Mouse (Mus musculus) fat pad, adult 2 months (tissue): Measurements from ENCODE around the gene Zfp428.

Experiments used
- DNase-seq: peaks from one replicate; pipeline ENCODE4 v3.0.0-alpha.2; 2011; ENCODE audit warnings: low read depth, low spot score; ENCODE audit errors: extremely low read depth

Zfp428 gene

DNA sequence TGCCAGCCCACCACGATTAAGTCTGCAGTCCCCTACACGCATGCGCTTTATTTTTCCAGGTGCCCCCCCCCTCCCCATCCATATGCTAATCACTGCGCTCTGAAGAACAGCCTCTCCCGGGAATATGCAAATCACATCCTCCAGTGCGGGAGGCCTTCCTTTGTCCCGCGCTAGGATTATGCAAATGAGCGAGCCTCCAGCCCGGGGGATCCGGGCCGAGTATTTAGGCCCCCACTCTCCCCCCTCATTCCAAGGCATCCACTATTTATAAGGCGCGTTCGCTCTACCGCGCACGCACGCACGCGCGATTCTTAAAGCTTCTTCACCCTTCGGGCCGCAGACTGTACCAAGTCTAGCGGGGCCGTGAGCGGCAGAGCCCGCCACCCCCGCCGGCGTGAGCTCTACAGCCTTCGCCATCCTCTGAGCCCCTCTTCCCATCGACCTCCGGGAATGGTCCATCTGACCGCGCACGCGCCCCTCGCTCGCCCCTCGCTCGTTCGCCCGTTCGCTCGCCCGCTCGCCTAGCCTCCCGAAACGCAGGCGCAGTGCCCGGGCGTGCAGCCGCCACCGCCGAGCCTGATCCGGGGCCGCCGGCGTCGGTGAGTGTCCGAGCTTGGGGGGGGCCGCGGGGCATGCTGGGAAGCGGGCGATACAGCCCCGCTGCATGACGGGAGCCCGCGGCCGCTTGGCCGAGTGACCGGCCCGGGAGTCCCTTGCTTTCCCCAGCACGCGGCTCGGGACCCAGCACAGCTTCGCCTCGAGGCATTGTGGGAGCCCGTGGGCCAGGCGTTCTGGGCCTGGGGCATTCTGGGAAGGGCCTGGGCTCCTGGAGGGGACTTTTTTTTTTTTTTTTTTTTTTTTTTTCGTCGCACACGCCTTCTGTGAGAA lies at the start of gene Zfp428:
Zfp428 (plus strand) TSS at position 169 of the 888 bp plus-strand sequence.
- DNase-seq: no peak

DNA sequence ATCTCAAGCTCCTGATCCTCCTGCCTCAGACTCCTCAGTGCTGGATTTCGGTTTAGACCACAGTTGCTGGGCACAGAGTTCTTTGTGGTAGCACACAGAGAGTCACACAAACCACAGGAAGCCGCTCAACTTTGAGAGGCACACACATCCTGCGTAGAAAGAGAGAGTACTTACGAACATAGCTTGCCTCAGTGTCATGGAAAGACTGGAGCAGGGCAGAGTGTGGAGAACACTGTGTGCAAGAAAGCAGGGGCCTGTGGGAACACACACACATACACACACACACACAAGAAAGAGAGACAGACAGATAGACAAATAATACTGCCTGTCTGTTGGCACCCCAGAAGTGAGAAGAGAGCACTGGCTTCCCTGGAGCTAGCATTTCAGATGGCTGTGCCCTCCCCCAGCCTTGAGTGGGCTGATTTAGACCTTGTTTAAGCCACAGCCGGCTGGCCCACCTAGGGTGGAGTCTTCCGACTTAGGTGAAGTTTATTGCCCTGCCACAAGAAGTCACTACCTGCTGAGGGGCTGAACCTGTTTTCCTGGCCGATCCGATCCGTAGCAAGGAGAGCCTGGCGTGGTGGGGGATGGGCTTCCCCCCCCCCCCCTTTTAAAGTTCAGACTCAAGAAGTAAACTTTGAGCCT lies 49.0 kb upstream of the Zfp428 start:
- no peak for DNase-seq

DNA sequence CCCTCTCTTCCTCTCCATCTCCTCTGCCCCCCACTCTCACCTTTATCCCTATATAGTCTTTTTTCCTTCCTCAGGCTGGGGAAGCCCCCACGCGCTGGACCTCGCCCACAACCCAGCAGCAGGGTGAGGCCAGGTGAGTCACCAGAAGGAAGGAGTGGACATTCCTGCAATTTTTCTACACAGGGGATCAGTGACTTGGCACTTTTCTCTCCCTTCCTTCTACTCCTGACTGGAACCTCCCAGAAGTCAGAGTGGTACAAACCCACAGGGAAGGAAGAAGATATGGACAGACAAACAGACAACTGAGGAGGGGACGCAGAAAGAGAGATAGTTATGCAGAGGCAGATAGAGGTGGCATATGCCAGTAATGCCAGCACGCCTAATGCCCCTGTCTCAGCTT lies 47.4 kb upstream of the Zfp428 start:
- DNase-seq: no peak

DNA sequence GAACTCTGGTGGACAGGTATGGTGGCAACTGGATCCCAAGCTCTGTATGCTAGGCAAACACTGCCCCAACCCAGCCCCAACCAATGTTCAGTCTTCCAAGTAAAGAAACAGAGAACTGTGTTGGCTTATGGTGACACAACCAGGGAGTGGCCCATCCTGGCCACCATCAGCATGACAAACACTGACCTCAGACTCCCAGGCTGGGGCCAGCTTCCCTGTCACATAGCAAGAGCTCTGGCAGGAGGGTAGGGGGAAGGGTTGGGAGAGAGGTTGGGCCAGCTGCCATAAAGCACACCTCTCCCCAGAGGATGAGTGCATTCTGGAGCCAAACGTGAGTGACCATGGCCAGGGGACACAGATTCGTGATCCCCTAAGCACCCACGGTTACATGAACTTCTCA lies 47.0 kb upstream of the Zfp428 start:
- no peak for DNase-seq

DNA sequence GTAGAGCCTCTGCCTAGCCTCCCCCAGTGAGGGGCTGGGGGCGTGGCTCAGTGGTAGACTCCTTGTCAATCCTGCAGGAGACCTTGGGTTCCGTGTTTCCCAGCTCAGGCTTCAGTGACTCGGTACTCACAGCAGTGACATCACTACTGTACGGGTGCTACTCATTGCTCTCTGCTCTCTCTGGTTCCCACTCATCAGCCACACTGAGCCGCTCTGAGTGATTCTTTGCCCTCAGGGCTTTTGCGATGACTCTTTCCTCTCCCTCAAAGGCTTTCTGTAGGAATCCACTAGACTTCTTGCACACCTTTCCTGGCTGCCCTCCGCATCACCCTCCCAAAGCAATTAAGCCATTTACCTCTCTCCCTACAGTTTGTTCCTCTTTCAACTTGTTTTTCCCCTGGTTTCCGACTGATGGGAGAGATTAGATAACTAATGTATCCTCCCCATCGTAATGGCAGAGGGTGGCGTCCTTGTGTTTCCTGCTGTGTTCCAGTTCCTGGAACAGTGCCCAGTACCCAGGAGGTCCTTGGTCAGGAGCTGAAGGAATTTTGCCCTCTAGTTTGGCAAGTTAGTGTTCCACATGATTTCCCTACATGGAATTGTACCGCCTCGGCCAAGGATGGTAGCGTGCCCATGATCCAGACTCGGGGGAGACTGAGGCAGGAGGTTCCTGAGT lies 45.3 kb upstream of the Zfp428 start:
- DNase-seq: no peak

DNA sequence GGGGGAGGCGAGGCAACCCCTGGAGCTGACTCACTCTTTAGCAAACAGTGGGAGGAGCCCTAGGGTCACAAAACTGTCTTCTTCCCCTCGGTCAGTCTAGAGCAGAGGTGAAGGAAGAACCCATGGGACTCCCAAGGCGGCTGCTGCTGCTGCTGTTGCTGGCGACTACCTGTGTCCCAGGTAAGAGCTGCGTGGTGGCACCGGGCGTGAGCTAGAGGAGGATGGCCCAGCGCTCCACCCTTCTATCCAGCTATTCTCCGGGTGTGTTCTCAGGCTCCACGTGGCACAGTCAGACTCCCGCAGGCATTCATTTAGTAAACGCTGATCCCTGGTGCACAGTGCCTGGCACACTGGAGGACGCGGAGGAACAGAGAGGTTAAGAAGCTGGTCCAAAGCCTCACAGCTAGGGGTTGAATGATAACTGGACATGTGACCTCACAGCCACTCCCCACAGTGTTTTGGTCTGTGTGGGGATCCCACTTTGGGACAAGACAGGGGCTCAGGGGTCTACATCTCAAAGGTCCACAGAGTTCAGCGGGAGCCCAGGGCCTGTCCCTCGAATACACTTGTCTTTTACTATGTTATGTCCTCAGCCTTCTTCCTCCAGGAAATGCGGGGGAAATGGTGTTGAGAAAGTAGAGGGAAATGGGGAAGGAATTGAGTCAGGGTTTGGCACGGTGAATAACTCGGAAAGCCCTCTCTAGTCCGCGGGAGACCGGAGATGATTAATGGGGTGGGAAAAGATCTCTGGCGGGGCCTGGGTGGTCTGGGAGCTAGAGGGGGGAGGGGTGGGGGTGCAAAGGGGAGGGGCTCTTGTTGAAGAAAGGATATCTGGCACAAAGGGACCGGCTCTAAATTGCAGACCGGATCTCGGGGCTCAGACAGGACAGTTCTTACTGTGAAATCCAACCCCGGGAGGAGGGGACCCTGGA lies 44.2 kb upstream of the Zfp428 start, which contains the start of gene Plaur:
Plaur (plus strand) TSS at position 97 of the 932 bp plus-strand sequence.
- no peak for DNase-seq

DNA sequence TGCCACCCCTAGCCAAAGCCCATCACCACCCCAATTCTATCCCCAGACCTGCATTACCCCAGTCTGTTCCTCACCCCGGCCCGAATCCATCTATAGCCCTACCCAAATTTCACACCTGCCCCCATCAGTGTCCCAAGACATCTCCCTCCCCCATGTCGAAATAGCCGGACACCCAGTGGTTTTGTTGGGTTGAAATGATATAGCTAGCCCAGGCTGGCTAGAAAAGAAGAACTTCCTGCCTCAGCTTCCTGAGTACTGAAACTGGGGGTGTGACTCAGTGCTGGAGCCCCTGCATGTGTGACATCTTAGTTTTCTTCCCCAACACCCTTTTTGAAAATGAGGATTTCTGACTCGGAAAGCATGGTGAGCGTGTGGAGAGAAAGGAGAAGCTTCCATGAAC lies 40.0 kb upstream of the Zfp428 start:
- DNase-seq: no peak

DNA sequence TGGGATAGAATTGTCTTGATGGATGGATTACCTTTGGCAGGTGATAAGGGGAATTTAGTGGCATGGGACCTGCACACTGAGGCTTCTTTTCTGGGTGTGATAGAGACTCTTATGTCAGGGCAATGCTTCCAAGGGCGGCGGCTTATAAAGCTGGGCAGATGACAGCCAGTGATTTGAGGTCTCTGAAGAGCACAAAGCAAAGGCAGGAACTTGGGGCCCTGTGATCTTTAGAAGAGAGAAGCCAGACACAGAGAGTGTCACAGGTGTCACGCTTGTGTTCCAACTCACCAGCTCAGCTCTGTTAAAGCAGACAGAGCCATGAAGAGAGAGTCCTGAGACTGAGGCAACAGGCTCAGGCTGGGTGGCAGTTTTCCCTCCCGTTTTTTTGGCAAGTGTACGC lies 38.9 kb upstream of the Zfp428 start:
- no peak for DNase-seq

DNA sequence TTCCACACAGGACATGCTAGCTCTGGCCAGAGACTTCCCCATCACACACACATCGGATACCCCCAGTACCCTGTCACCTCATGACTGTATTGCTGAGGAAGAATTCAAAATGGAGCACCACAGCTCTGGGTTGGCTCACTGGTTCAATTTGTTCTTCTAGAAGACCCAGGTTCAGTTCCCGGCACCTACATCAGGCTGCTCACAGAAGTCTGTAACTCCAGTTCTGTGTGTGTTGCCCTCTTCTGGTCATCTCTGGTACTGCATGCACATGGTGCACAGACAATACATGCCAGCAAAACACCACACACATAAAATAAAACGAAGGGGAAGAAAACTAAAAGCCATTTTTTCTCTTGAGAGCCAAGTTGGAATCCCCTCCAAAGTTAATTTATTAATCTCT lies 37.7 kb upstream of the Zfp428 start:
- no peak for DNase-seq

DNA sequence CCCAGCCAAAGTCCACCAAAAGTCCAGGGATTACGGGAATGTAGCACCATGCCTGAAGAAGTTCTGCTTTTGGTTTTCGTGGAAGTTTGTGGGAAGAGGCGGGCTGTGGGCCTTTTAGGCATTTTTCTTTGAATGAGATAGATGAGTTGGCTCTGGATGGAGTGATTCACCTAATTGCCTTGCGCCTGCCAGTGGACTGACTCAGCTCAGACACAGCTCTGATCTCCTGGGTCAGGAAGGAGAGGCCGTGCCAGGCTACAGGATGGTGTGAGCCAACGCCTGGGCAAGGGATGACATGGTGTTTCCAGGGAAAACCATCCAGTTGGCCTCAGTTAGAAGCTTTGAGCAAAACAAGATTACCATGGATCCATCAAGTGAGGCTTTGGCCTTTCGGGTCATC lies 36.5 kb upstream of the Zfp428 start:
- DNase-seq: no peak

DNA sequence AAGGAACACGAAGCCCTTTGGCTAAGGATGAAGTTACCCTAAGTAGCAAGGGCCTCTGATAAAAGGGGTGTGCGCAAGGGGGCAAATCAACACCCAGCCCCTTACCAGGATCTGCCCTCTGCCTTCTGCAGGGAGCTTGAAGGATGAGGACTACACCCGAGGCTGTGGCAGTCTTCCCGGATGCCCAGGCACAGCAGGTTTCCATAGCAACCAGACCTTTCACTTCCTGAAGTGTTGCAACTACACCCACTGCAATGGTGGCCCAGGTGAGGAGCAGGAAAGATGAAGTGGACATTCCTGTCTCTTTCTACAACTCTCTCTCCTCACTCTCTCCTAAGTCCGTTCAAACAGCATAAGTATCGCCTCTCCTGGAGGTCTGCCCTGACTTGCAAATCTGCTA lies 34.4 kb upstream of the Zfp428 start:
- no peak for DNase-seq

DNA sequence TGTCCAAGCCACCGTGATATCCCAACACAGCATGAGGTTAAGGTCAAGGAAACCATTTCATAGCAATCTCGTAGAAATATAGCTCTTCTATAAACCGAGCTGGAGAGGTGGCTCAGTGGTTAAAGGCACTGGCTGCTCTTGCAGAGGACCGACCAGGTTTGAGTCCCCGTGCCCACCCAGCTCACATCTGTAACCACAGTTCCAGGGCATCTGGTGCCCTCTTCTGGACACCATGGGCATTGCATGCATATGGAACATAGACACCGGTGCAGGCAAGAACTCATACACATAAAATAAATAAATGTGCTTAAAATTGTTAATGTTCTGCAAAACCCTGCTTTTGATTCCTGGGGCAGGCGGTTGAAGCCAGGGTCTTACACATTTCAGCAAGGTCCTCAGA lies 33.9 kb upstream of the Zfp428 start:
- no peak for DNase-seq

DNA sequence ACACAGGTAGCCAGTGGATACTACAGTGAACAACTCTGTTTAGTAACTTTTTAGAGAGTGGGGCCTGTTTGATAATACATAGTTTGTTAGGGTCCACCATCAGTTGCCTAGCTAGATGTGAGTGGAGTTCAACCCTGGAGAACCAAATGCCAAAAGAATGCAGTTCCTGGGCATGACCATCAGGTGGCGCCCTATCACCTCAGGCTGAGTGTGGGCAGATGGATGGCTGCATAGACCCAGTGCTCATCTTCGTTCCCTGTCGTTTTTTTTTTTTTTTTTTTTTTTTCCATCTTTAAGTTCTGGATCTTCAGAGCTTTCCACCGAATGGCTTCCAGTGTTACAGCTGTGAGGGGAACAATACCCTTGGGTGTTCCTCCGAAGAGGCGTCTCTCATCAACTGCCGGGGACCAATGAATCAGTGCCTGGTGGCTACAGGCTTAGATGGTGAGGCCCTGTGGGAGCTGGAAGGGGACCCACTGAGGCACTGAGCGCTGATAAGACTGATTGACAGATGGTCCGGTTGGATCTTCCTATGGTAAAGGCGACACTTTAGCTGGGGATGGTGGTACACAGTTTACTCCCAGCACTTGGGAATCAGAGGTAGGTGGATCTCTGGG lies 32.8 kb upstream of the Zfp428 start:
- DNase-seq: no peak

DNA sequence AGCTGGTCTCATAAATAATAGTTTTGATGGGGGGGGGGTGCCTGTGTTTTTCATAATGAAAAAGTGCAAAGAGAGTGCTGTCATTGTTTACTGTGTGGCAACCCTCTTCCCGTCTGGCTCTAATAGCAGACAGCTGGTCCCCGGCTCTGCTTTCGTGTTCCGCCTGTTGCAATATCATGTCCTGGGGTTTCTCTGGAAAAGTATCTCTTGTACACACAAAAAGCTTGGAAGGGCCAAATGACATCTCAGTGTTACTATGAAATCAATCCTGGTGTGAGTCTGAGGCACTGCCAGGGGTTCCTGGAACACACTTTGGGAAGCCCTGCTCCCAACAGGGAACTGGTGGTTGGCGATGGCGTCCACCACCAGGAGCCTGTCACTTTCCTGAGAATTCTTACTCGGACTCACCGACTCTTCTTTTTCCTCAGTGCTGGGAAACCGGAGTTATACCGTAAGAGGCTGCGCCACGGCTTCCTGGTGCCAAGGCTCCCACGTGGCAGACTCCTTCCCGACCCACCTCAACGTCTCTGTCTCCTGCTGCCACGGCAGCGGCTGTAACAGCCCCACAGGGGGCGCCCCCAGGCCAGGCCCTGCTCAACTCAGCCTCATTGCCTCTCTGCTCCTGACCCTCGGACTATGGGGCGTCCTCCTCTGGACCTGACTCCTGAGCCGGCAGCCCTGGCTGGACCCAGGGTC lies 31.8 kb upstream of the Zfp428 start:
- no peak for DNase-seq

DNA sequence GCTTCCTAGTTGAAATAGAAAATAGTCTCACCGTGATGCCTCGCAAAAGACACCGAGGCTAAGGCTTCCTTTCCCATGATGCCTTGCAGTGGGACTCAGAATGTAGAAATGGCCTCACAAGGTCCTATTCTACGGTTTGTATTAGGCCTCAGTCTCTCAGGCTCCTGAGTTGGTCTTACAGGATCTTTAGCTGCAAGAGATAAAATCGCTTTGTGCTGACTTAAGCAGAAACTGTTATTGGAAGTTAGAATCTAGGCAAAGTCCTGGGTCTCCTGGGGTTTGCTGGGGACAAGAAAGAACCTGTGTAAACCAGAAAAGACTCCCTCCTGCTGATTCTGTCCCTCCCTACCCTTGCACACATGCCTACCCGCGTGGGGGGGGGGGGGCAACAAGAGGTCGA lies 30.5 kb upstream of the Zfp428 start:
- no peak for DNase-seq

DNA sequence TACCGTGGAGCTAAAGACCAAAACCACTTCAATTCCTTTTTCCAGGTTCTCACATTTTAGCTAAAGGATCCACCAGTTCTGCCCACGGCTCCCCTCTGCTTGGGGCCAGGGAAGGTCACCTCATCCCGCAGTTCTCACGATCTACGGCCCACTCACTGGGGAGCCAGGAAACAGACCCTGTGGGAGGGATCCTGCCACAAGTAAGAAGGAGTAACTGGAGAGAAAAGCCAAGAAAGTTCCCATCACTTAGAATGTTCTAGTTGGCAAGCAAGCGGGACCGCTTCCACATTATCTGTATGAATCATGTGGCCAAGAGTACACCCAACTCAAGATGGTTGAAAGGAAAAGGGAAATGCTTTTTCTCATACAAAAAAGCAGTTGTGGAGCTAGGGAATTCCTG lies 29.9 kb upstream of the Zfp428 start:
- no peak for DNase-seq

DNA sequence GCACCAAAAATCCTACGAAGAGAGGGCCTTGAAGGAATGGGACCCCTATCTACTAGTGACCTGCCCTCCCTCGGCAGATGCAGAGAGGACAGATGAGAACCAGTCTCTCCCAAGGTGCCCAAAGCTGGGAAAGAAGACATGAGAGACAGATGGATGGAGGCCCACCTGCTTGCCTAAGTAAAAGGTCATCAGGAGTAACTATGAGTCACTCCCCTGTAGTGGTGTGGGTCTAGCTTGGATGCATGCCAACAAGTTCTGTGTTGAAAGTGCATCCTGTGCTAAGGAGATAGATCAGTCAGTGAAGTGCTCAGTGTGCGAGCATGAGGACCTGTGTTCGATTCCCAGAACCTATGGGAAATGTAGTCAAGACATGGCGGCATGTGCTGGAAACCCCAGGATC lies 27.9 kb upstream of the Zfp428 start:
- no peak for DNase-seq

DNA sequence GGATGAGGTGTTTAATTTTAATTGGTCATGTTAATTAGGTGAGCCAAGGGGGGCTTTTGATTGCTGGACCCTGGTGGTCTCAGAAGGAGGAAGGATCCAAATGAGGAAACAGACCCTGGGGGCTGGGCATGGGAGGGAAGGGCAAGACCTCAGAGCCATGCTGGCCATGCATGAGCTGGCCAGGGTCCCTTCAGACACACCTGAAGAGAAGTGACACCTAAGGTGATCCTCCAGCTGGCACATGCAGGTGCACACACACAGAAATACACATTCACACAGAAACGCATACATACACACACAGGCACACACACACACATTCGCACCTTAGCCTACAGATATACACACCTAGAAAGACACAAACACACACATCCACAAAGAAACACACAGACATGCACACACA lies 27.1 kb upstream of the Zfp428 start:
- DNase-seq: no peak

DNA sequence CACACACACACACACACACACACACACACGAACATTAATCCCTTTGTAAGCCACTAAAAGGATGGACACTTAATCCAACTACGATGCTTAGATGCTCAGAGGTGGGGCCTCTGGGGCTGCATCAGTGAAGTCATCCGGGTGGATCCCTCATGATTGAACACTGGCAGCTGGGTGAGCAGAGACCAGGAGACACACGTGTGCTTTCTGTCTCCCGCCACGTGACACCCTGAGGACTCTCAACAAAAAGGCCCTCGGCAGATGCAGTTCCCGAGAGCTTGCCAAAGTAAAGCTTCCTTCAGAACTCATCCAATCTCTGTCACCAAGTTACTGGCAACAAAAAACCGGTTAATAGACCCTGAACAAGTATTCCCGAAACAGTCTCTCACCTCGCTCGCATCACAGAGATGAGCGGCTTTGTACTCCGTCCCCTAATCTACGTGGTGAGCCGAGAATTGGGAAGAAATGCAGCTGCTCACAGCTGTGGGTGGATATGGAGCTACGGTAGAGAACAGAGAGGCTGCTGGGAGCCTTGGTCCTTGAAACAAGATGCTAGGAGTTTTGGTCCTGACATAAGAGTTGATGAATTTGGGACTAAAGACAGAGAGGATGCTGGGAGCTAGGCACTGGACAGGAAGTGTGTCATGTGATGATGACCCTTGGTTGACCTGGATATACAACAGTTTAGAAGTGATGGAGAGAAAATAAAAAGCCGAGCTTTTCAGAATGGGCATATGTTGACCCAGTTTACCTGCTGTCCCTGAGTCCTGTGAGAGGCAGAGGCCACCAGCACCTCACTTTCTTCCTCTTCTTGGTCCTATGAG lies 26.5 kb upstream of the Zfp428 start:
- no peak for DNase-seq
